Mouse (Mus musculus): ENCODE results near the gene Pdia4. TPM values are rescaled to one million over a fixed set of nuclear protein-coding genes. Genes with fewer than 3 reads are reported as not detected.
"Not testable (repeated sequence)": the region's sequence is repeated elsewhere in the genome, so short reads cannot be mapped to it uniquely, and the experiment has no call there.

The Pdia4 gene
- polyA plus RNA-seq, 1 experiment from 2014 or later, result 283 TPM

- H3K4me1 ChIP-seq (ENCODE audit: control insufficient read depth, insufficient read depth, low read length), result peaks cover 5% of the 10 kb centered on the region; the same call in 1 of the 2 replicates
- WGBS, result under 1% methylated on average over 21 of the region's 21 CpGs
- peak overlapping the region; percentile 59 for H3K4me2 ChIP-seq (ENCODE audit: low read depth, low read length)
- peak overlapping the region; percentile 50 for H3K4me3 ChIP-seq (replicated peaks; ENCODE audit: low read length)
- H3K27ac ChIP-seq (ENCODE audit: low read length), result peak overlapping the region; percentile 25
- H3K9me3 ChIP-seq (replicated peaks; ENCODE audit: control insufficient read depth, low read length), result no peaks in the 10 kb centered on the region
- H3K36me3 ChIP-seq (ENCODE audit: control insufficient read depth, insufficient read depth, low read length), result no peaks in the 10 kb centered on the region
- H3K9ac ChIP-seq (ENCODE audit: low read length), result peak overlapping the region; percentile 59
- no peaks in the 10 kb centered on the region for H3K27me3 ChIP-seq (ENCODE audit: control insufficient read depth, insufficient read depth, low read length)
- ATAC-seq (ENCODE audit: insufficient read depth, low FRiP score), result peak; percentile 71; the same call in 1 of the 2 replicates
Measured at GRCm38 (mm10) chr6:47781091-47781968, 31.9 kb downstream of the Pdia4 start.

- Histone ChIP-seq H3K4me3 (replicated peaks; ENCODE audit: low read length) (peak overlapping the region; percentile 50), H3K27me3 (ENCODE audit: control insufficient read depth, insufficient read depth, low read length) (no peaks in the 10 kb centered on the region), H3K9ac (ENCODE audit: low read length) (no peak overlapping the region), H3K27ac (ENCODE audit: low read length) (no peak overlapping the region), H3K36me3 (ENCODE audit: control insufficient read depth, insufficient read depth, low read length) (no peaks in the 10 kb centered on the region), H3K9me3 (replicated peaks; ENCODE audit: control insufficient read depth, low read length) (no peaks in the 10 kb centered on the region), H3K4me1 (ENCODE audit: control insufficient read depth, insufficient read depth, low read length) (peaks cover 5% of the 10 kb centered on the region; the same call in 1 of the 2 replicates), H3K4me2 (ENCODE audit: low read depth, low read length) (peak overlapping the region; percentile 47)
- 6% methylated on average over 2 of the region's 2 CpGs for WGBS
- no peak for ATAC-seq (ENCODE audit: insufficient read depth, low FRiP score)
Measured at GRCm38 (mm10) chr6:47780576-47781013, 32.6 kb downstream of the Pdia4 start.

GRCm38 (mm10) chr6:47771760-47772159 is 41.5 kb downstream of the Pdia4 start:
- not testable (repeated sequence) for H3K9ac ChIP-seq (ENCODE audit: low read length); H3K27me3 ChIP-seq (ENCODE audit: control insufficient read depth, insufficient read depth, low read length); H3K9me3 ChIP-seq (replicated peaks; ENCODE audit: control insufficient read depth, low read length); H3K36me3 ChIP-seq (ENCODE audit: control insufficient read depth, insufficient read depth, low read length); H3K27ac ChIP-seq (ENCODE audit: low read length); H3K4me1 ChIP-seq (ENCODE audit: control insufficient read depth, insufficient read depth, low read length); ATAC-seq (ENCODE audit: insufficient read depth, low FRiP score)
- H3K4me2 ChIP-seq (ENCODE audit: low read depth, low read length), result peak overlapping the region; percentile 38
- WGBS, result 60% methylated on average over 7 of the region's 19 CpGs
- peak overlapping the region; percentile 17; the same call in 1 of the 2 replicates for H3K4me3 ChIP-seq (replicated peaks; ENCODE audit: low read length)

GRCm38 (mm10) chr6:47771113-47771512 is 42.1 kb downstream of the Pdia4 start:
- not testable (repeated sequence) for H3K27ac ChIP-seq (ENCODE audit: low read length); H3K9ac ChIP-seq (ENCODE audit: low read length); H3K9me3 ChIP-seq (replicated peaks; ENCODE audit: control insufficient read depth, low read length); H3K27me3 ChIP-seq (ENCODE audit: control insufficient read depth, insufficient read depth, low read length); H3K4me2 ChIP-seq (ENCODE audit: low read depth, low read length); H3K36me3 ChIP-seq (ENCODE audit: control insufficient read depth, insufficient read depth, low read length); H3K4me1 ChIP-seq (ENCODE audit: control insufficient read depth, insufficient read depth, low read length); ATAC-seq (ENCODE audit: insufficient read depth, low FRiP score); H3K4me3 ChIP-seq (replicated peaks; ENCODE audit: low read length)
- WGBS, result 79% methylated on average over 12 of the region's 12 CpGs

GRCm38 (mm10) chr6:47769861-47770260 is 43.4 kb downstream of the Pdia4 start:
- ATAC-seq (ENCODE audit: insufficient read depth, low FRiP score); H3K36me3 ChIP-seq (ENCODE audit: control insufficient read depth, insufficient read depth, low read length); H3K4me1 ChIP-seq (ENCODE audit: control insufficient read depth, insufficient read depth, low read length); H3K27ac ChIP-seq (ENCODE audit: low read length); H3K27me3 ChIP-seq (ENCODE audit: control insufficient read depth, insufficient read depth, low read length); H3K4me3 ChIP-seq (replicated peaks; ENCODE audit: low read length); H3K9ac ChIP-seq (ENCODE audit: low read length); H3K4me2 ChIP-seq (ENCODE audit: low read depth, low read length); H3K9me3 ChIP-seq (replicated peaks; ENCODE audit: control insufficient read depth, low read length): not testable (repeated sequence)
- 77% methylated on average over 4 of the region's 4 CpGs for WGBS

GRCm38 (mm10) chr6:47768520-47768919 is 44.7 kb downstream of the Pdia4 start:
- H3K4me3 ChIP-seq (replicated peaks; ENCODE audit: low read length); H3K27me3 ChIP-seq (ENCODE audit: control insufficient read depth, insufficient read depth, low read length); H3K9ac ChIP-seq (ENCODE audit: low read length); ATAC-seq (ENCODE audit: insufficient read depth, low FRiP score); H3K4me2 ChIP-seq (ENCODE audit: low read depth, low read length); H3K36me3 ChIP-seq (ENCODE audit: control insufficient read depth, insufficient read depth, low read length); H3K27ac ChIP-seq (ENCODE audit: low read length); H3K4me1 ChIP-seq (ENCODE audit: control insufficient read depth, insufficient read depth, low read length); H3K9me3 ChIP-seq (replicated peaks; ENCODE audit: control insufficient read depth, low read length): not testable (repeated sequence)
- WGBS, result 64% methylated on average over 3 of the region's 12 CpGs

- not testable (repeated sequence) for H3K9me3 ChIP-seq (replicated peaks; ENCODE audit: control insufficient read depth, low read length); H3K36me3 ChIP-seq (ENCODE audit: control insufficient read depth, insufficient read depth, low read length); H3K4me1 ChIP-seq (ENCODE audit: control insufficient read depth, insufficient read depth, low read length); H3K27me3 ChIP-seq (ENCODE audit: control insufficient read depth, insufficient read depth, low read length); H3K4me3 ChIP-seq (replicated peaks; ENCODE audit: low read length); H3K9ac ChIP-seq (ENCODE audit: low read length); H3K27ac ChIP-seq (ENCODE audit: low read length); ATAC-seq (ENCODE audit: insufficient read depth, low FRiP score); H3K4me2 ChIP-seq (ENCODE audit: low read depth, low read length)
- 59% methylated on average over 6 of the region's 20 CpGs for WGBS
Measured at GRCm38 (mm10) chr6:47767355-47767754, 45.9 kb downstream of the Pdia4 start.

- not testable (repeated sequence) for ATAC-seq (ENCODE audit: insufficient read depth, low FRiP score); H3K36me3 ChIP-seq (ENCODE audit: control insufficient read depth, insufficient read depth, low read length); H3K9ac ChIP-seq (ENCODE audit: low read length); H3K27me3 ChIP-seq (ENCODE audit: control insufficient read depth, insufficient read depth, low read length); H3K9me3 ChIP-seq (replicated peaks; ENCODE audit: control insufficient read depth, low read length); H3K4me1 ChIP-seq (ENCODE audit: control insufficient read depth, insufficient read depth, low read length); H3K4me3 ChIP-seq (replicated peaks; ENCODE audit: low read length); H3K4me2 ChIP-seq (ENCODE audit: low read depth, low read length); H3K27ac ChIP-seq (ENCODE audit: low read length)
- 68% methylated on average over 9 of the region's 10 CpGs for WGBS
Measured at GRCm38 (mm10) chr6:47762686-47763085, 50.5 kb downstream of the Pdia4 start.

GRCm38 (mm10) chr6:47759406-47759805 is 53.8 kb downstream of the Pdia4 start:
- ATAC-seq (ENCODE audit: insufficient read depth, low FRiP score); H3K36me3 ChIP-seq (ENCODE audit: control insufficient read depth, insufficient read depth, low read length); H3K4me2 ChIP-seq (ENCODE audit: low read depth, low read length); H3K9ac ChIP-seq (ENCODE audit: low read length); H3K4me1 ChIP-seq (ENCODE audit: control insufficient read depth, insufficient read depth, low read length); H3K4me3 ChIP-seq (replicated peaks; ENCODE audit: low read length); H3K27me3 ChIP-seq (ENCODE audit: control insufficient read depth, insufficient read depth, low read length); H3K9me3 ChIP-seq (replicated peaks; ENCODE audit: control insufficient read depth, low read length); H3K27ac ChIP-seq (ENCODE audit: low read length): not testable (repeated sequence)
- WGBS, result 84% methylated on average over 13 of the region's 16 CpGs
